Mouse (Mus musculus): ENCODE data around the gene Nop10. TPM values are rescaled to one million over a fixed set of nuclear protein-coding genes. Genes with fewer than 3 reads are reported as not detected.

The Nop10 gene
- polyA plus RNA-seq, 1 experiment from 2014 or later: 169 TPM

DNA sequence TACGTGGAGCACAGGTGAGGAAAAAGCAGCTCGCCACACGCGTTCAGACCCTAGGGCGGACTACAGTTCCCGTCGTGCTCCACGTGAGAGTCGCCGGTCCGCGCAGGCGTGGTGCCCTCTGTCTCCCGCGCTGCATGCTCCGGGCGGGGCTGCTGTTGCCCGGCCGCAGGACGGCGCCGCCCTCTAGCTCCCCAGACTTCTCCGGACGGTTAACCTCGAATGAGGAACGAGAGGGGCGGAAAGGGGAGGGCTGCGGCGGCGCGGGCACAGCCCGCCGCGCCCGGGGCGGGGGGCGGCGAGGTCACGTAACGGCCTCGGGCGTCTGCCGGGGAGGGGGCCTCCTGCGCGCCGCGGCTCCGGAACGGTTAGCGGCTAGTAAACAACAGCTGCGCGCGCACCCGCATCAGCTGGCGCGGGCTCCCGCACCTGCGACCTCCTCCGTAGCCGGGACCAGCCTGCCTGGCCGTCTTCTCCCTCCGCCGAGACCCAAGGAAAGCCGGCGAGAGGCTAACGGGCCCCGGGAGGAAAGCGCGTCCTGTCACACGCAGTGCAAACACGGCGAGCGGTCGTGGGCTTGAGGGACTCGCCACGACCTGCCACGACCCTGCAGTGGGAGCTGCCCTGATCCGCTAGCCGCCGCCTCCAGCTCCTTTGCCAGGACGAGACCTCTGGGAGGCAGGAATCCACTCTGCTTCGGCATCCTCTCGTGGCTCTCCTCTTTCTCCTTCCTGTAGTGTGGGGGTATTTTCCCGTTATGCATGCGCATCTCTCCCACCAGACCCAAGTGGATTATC, 3.9 kb downstream of the Nop10 start, which contains the start of gene Slc12a6:
Gene Slc12a6, plus strand, starts transcription at position 378 of the 794 bp plus-strand sequence.
- Histone ChIP-seq H3K9me3 (replicated peaks) (no peaks in the 10 kb centered on the region), H3K27me3 (replicated peaks) (no peaks in the 10 kb centered on the region), H3K4me3 (peak within 1 kb of the TSS; percentile 76), H3K4me2 (peak within 1 kb of the TSS; percentile 89), H3K27ac (ENCODE audit: poor library complexity, severe bottlenecking) (peak within 1 kb of the TSS; percentile 95), H3K36me3 (no peaks in the 10 kb centered on the region), H3K4me1 (replicated peaks) (peaks cover 31% of the 10 kb centered on the region), H3K9ac (peak within 1 kb of the TSS; percentile 91)
- under 1% methylated on average over 85 of the region's 85 CpGs for WGBS
- ATAC-seq (ENCODE audit: insufficient number of reproducible peaks, low FRiP score): peak; percentile 95

GRCm38 (mm10) chr2:112266242-112266592, 4.5 kb downstream of the Nop10 start, which contains the start of gene Gm21985:
Gene Gm21985, plus strand, starts transcription at chr2:112266314.
- H3K27ac ChIP-seq (ENCODE audit: poor library complexity, severe bottlenecking): peak within 1 kb of the TSS; percentile 95
- peaks cover 31% of the 10 kb centered on the region for H3K4me1 ChIP-seq (replicated peaks)
- no peaks in the 10 kb centered on the region for H3K9me3 ChIP-seq (replicated peaks)
- peak; percentile 71 for ATAC-seq (ENCODE audit: insufficient number of reproducible peaks, low FRiP score)
- no peaks in the 10 kb centered on the region for H3K27me3 ChIP-seq (replicated peaks)
- H3K4me2 ChIP-seq: peak within 1 kb of the TSS; percentile 89
- WGBS: 1% methylated on average over 11 of the region's 11 CpGs
- H3K9ac ChIP-seq: peak within 1 kb of the TSS; percentile 91
- H3K4me3 ChIP-seq: peak within 1 kb of the TSS; percentile 76
- no peaks in the 10 kb centered on the region for H3K36me3 ChIP-seq

GRCm38 (mm10) chr2:112266780-112267179, 5.1 kb downstream of the Nop10 start:
- WGBS: 35% methylated on average over 10 of the region's 10 CpGs
- H3K4me3 ChIP-seq: peak overlapping the region; percentile 76
- ATAC-seq (ENCODE audit: insufficient number of reproducible peaks, low FRiP score): no peak
- H3K9ac ChIP-seq: peak overlapping the region; percentile 91
- no peaks in the 10 kb centered on the region for H3K9me3 ChIP-seq (replicated peaks)
- H3K36me3 ChIP-seq: no peaks in the 10 kb centered on the region
- peaks cover 31% of the 10 kb centered on the region for H3K4me1 ChIP-seq (replicated peaks)
- peak overlapping the region; percentile 95 for H3K27ac ChIP-seq (ENCODE audit: poor library complexity, severe bottlenecking)
- H3K27me3 ChIP-seq (replicated peaks): no peaks in the 10 kb centered on the region
- peak overlapping the region; percentile 89 for H3K4me2 ChIP-seq

GRCm38 (mm10) chr2:112267547-112268269, 6.0 kb downstream of the Nop10 start:
- H3K4me1 ChIP-seq (replicated peaks): peaks cover 27% of the 10 kb centered on the region
- 56% methylated on average over 8 of the region's 8 CpGs for WGBS
- H3K36me3 ChIP-seq: no peaks in the 10 kb centered on the region
- no peak for ATAC-seq (ENCODE audit: insufficient number of reproducible peaks, low FRiP score)
- peak overlapping the region; percentile 89 for H3K4me2 ChIP-seq
- 0 out of 2 replicates have a peak overlapping the region, but pooled peaks have one; percentile 91 for H3K9ac ChIP-seq
- no peaks in the 10 kb centered on the region for H3K27me3 ChIP-seq (replicated peaks)
- no peak overlapping the region for H3K27ac ChIP-seq (ENCODE audit: poor library complexity, severe bottlenecking)
- peak overlapping the region; percentile 76 for H3K4me3 ChIP-seq
- no peaks in the 10 kb centered on the region for H3K9me3 ChIP-seq (replicated peaks)

DNA sequence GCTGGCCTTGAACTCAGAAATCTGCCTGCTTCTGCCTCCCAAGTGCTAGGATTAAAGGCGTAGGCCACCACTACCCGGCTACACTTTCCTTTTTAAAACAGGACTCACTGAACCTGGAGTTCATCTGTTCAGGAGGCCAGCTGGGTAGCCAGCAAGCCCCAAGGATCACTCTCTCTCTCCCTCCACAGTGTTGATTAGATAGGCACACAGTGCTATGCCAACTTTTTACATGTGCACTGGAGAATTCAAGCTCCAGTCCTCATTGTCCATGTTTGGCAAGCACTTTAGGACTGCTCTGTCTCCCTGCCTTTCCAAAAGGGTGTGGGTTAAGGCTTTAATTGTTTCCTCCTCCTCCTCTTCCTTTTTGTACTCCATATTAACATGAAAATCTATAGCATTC, 8.3 kb downstream of the Nop10 start:
- H3K4me3 ChIP-seq: no peak overlapping the region
- H3K27ac ChIP-seq (ENCODE audit: poor library complexity, severe bottlenecking): peak overlapping the region; percentile 47; the same call in 1 of the 2 replicates
- peaks cover 19% of the 10 kb centered on the region for H3K4me1 ChIP-seq (replicated peaks)
- ATAC-seq (ENCODE audit: insufficient number of reproducible peaks, low FRiP score): no peak
- H3K9ac ChIP-seq: no peak overlapping the region
- peak overlapping the region; percentile 36 for H3K4me2 ChIP-seq
- H3K9me3 ChIP-seq (replicated peaks): no peaks in the 10 kb centered on the region
- H3K36me3 ChIP-seq: peaks cover 5% of the 10 kb centered on the region; the same call in 1 of the 2 replicates
- no peaks in the 10 kb centered on the region for H3K27me3 ChIP-seq (replicated peaks)
- 60% methylated on average over 2 of the region's 2 CpGs for WGBS

GRCm38 (mm10) chr2:112272909-112273308, 11.2 kb downstream of the Nop10 start:
- no peak overlapping the region for H3K4me3 ChIP-seq
- H3K27ac ChIP-seq (ENCODE audit: poor library complexity, severe bottlenecking): no peak overlapping the region
- H3K27me3 ChIP-seq (replicated peaks): no peaks in the 10 kb centered on the region
- ATAC-seq (ENCODE audit: insufficient number of reproducible peaks, low FRiP score): no peak
- H3K9me3 ChIP-seq (replicated peaks): no peaks in the 10 kb centered on the region
- H3K4me2 ChIP-seq: no peak overlapping the region
- peaks cover 15% of the 10 kb centered on the region for H3K4me1 ChIP-seq (replicated peaks)
- H3K9ac ChIP-seq: no peak overlapping the region
- peaks cover 5% of the 10 kb centered on the region; the same call in 1 of the 2 replicates for H3K36me3 ChIP-seq
- 59% methylated on average over 2 of the region's 2 CpGs for WGBS

- H3K9me3 ChIP-seq (replicated peaks): no peaks in the 10 kb centered on the region
- H3K4me3 ChIP-seq: no peak overlapping the region
- H3K9ac ChIP-seq: no peak overlapping the region
- WGBS: 81% methylated on average over 6 of the region's 6 CpGs
- peaks cover 12% of the 10 kb centered on the region for H3K4me1 ChIP-seq (replicated peaks)
- no peak for ATAC-seq (ENCODE audit: insufficient number of reproducible peaks, low FRiP score)
- H3K27ac ChIP-seq (ENCODE audit: poor library complexity, severe bottlenecking): no peak overlapping the region
- H3K36me3 ChIP-seq: peaks cover 5% of the 10 kb centered on the region; the same call in 1 of the 2 replicates
- H3K27me3 ChIP-seq (replicated peaks): no peaks in the 10 kb centered on the region
- no peak overlapping the region for H3K4me2 ChIP-seq
These were observed 11.7 kb downstream of the Nop10 start for GRCm38 (mm10) chr2:112273474-112273873.

GRCm38 (mm10) chr2:112276870-112277269, 15.1 kb downstream of the Nop10 start:
- Histone ChIP-seq H3K4me1 (replicated peaks) (peaks cover 3% of the 10 kb centered on the region), H3K9ac (no peak overlapping the region), H3K27ac (ENCODE audit: poor library complexity, severe bottlenecking) (no peak overlapping the region), H3K4me2 (no peak overlapping the region), H3K27me3 (replicated peaks) (no peaks in the 10 kb centered on the region), H3K4me3 (no peak overlapping the region), H3K9me3 (replicated peaks) (no peaks in the 10 kb centered on the region), H3K36me3 (peaks cover 5% of the 10 kb centered on the region; the same call in 1 of the 2 replicates)
- 96% methylated on average over 3 of the region's 3 CpGs for WGBS
- no peak for ATAC-seq (ENCODE audit: insufficient number of reproducible peaks, low FRiP score)

DNA sequence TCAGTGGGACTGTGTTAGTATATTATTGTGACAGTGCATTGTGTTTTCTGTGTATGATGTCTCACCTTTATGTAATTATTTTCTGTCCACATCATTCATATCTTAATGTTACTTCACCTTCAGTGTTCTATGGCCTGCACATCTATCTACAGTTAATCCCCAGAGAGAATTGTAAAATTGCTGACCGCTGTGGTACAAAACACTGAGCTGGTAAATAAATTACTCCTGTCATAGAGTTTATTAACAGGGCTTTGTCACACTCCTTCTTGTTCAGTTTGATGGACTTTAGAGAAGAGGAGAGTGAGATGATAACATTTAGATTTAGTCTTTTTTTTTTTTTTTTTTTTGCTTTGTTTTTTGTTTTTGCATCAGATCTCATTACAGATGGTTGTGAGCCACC, 21.1 kb downstream of the Nop10 start:
- H3K27me3 ChIP-seq (replicated peaks): no peaks in the 10 kb centered on the region
- no peak overlapping the region for H3K4me2 ChIP-seq
- no peaks in the 10 kb centered on the region for H3K36me3 ChIP-seq
- H3K4me1 ChIP-seq (replicated peaks): no peaks in the 10 kb centered on the region; the same call in 1 of the 2 replicates
- no peak overlapping the region for H3K4me3 ChIP-seq
- 98% methylated on average over 1 of the region's 1 CpGs for WGBS
- H3K27ac ChIP-seq (ENCODE audit: poor library complexity, severe bottlenecking): no peak overlapping the region
- H3K9me3 ChIP-seq (replicated peaks): no peaks in the 10 kb centered on the region
- H3K9ac ChIP-seq: no peak overlapping the region
- ATAC-seq (ENCODE audit: insufficient number of reproducible peaks, low FRiP score): no peak

- peak overlapping the region; percentile 33; the same call in 1 of the 2 replicates for H3K27ac ChIP-seq (ENCODE audit: poor library complexity, severe bottlenecking)
- peak; percentile 96 for ATAC-seq (ENCODE audit: insufficient number of reproducible peaks, low FRiP score)
- H3K4me2 ChIP-seq: peak overlapping the region; percentile 97
- H3K27me3 ChIP-seq (replicated peaks): no peaks in the 10 kb centered on the region
- H3K4me3 ChIP-seq: peak overlapping the region; percentile 81
- no peaks in the 10 kb centered on the region for H3K36me3 ChIP-seq
- no peaks in the 10 kb centered on the region for H3K9me3 ChIP-seq (replicated peaks)
- H3K9ac ChIP-seq: peak overlapping the region; percentile 81
- H3K4me1 ChIP-seq (replicated peaks): peaks cover 4% of the 10 kb centered on the region; the same call in 1 of the 2 replicates
- 1% methylated on average over 21 of the region's 21 CpGs for WGBS
These were observed 22.8 kb downstream of the Nop10 start for GRCm38 (mm10) chr2:112284363-112285030.

Data from heart, embryonic 12.5 days (tissue).